In the genomic region with DNA sequence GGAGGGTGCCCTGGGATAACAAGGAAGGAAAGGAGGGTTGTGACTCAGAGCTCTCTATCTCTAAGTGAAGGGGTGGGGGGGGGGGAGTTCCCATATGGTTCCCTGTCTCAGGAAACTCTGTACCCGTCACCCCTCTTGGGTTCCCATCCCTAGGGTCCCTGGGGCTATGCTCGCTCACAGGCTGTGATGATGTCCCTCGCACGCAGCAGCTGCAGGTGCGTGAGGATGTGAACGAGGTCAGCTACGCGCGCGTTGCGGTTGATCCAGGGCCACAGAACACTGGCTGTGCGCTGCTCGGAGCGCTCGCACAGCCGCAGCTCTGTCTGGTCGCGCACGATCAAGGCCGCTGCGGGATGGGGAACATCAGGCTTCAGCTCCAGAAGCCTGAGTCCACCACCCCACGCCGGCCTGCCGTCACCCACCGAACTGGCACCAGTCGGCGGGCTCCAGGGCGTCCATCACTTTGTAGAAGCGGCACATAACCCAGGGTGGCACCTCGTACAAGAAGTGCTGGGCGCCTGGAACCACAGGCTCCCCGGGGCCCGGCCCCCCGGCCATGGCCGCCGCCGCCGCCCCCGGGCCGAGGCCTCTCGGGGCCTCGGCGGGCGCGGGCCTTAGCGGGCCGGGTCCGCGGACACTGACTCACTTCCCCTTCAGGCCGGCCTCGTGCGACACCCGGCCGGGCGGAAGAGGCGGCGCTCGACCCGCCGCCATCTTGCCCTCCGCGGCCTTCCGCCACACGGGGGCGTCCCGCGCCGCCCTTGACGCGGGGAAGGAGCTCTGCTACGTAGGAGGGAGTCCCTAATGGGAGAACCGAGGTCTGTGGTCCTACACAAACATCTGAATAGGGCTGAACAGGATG, we compare ENCODE assay signal across 8 mouse cellular contexts. TPM values are rescaled to one million over a fixed set of nuclear protein-coding genes. Genes with fewer than 3 reads are reported as not detected.
A peak's percentile ranks its signal among the peaks of the same experiment; 100 is the strongest.
DNase-seq lines count a peak whose midpoint lies in the region; ATAC-seq and TF ChIP-seq lines count a peak whose summit lies in the region.

TSS of gene Irak1 (minus strand) at position 731 of the 862 bp plus-strand sequence.

- no peaks in the 10 kb centered on the region for H3K9me3 ChIP-seq in ES-Bruce4 (replicated peaks; ENCODE audit: control insufficient read depth, insufficient read depth, low read length, poor library complexity, severe bottlenecking)
- H3K9me3 ChIP-seq in forebrain, embryonic 13.5 days (replicated peaks): no peaks in the 10 kb centered on the region
- no peaks in the 10 kb centered on the region for H3K9me3 ChIP-seq in heart, postnatal 0 days (replicated peaks; ENCODE audit: control insufficient read depth, low read length)
- no peaks in the 10 kb centered on the region for H3K9me3 ChIP-seq in liver, embryonic 15.5 days (replicated peaks)
- H3K9me3 ChIP-seq in neural tube, embryonic 11.5 days (ENCODE audit: control insufficient read depth, low read length): no peaks in the 10 kb centered on the region
- H3K9me3 ChIP-seq in stomach, embryonic 16.5 days (replicated peaks; ENCODE audit: control insufficient read depth, low read length): no peaks in the 10 kb centered on the region

- peak; percentile 50 for TF ChIP-seq CTCF in ES-Bruce4 (IDR thresholded peaks at IDR 0.05; ENCODE audit: low read depth, low read length)
- TF ChIP-seq CTCF in heart, postnatal 0 days (IDR thresholded peaks at IDR 0.05; ENCODE audit: low read depth): peak; percentile 62

- no peak for TF ChIP-seq POLR2A in ES-Bruce4 (IDR thresholded peaks at IDR 0.05; ENCODE audit: insufficient read depth, low read length)

- TF ChIP-seq EP300 in ES-Bruce4 (IDR thresholded peaks at IDR 0.05; ENCODE audit: insufficient read depth, low read depth, low read length): no peak
- TF ChIP-seq EP300 in heart, postnatal 0 days (IDR thresholded peaks at IDR 0.05; ENCODE audit: low read depth): no peak

- peaks cover 6% of the 10 kb centered on the region for H3K36me3 ChIP-seq in ES-Bruce4 (ENCODE audit: control insufficient read depth, insufficient read depth, low read length, poor library complexity, severe bottlenecking)
- H3K36me3 ChIP-seq in forebrain, embryonic 13.5 days (ENCODE audit: poor library complexity, severe bottlenecking): peaks cover 13% of the 10 kb centered on the region; the same call in 1 of the 2 replicates
- peaks cover 9% of the 10 kb centered on the region; the same call in 1 of the 2 replicates for H3K36me3 ChIP-seq in heart, postnatal 0 days (replicated peaks; ENCODE audit: control insufficient read depth, insufficient read depth, low read length)
- peaks cover 29% of the 10 kb centered on the region for H3K36me3 ChIP-seq in liver, embryonic 15.5 days (replicated peaks)
- no peaks in the 10 kb centered on the region for H3K36me3 ChIP-seq in neural tube, embryonic 11.5 days (ENCODE audit: control insufficient read depth, insufficient read depth, low read length)
- H3K36me3 ChIP-seq in stomach, embryonic 16.5 days (ENCODE audit: control insufficient read depth, insufficient read depth, low read length): no peaks in the 10 kb centered on the region

- H3K27me3 ChIP-seq in ES-Bruce4 (ENCODE audit: control insufficient read depth, insufficient read depth, low read length, poor library complexity, severe bottlenecking): no peaks in the 10 kb centered on the region
- no peaks in the 10 kb centered on the region for H3K27me3 ChIP-seq in forebrain, embryonic 13.5 days
- no peaks in the 10 kb centered on the region for H3K27me3 ChIP-seq in heart, postnatal 0 days (ENCODE audit: control insufficient read depth, insufficient read depth, low read length)
- H3K27me3 ChIP-seq in liver, embryonic 15.5 days: no peaks in the 10 kb centered on the region; the same call in 1 of the 2 replicates
- no peaks in the 10 kb centered on the region for H3K27me3 ChIP-seq in neural tube, embryonic 11.5 days (ENCODE audit: control insufficient read depth, insufficient read depth, low read length)
- H3K27me3 ChIP-seq in stomach, embryonic 16.5 days (ENCODE audit: control insufficient read depth, insufficient read depth, low read length): no peaks in the 10 kb centered on the region

- no peaks in the 10 kb centered on the region for H3K4me1 ChIP-seq in ES-Bruce4 (ENCODE audit: control insufficient read depth, insufficient read depth, low read length)
- H3K4me1 ChIP-seq in forebrain, embryonic 13.5 days: peaks cover 9% of the 10 kb centered on the region
- no peaks in the 10 kb centered on the region for H3K4me1 ChIP-seq in heart, postnatal 0 days (ENCODE audit: control insufficient read depth, insufficient read depth)
- H3K4me1 ChIP-seq in liver, embryonic 15.5 days (replicated peaks): peaks cover 21% of the 10 kb centered on the region
- no peaks in the 10 kb centered on the region for H3K4me1 ChIP-seq in neural tube, embryonic 11.5 days (ENCODE audit: control insufficient read depth, insufficient read depth, low read length)
- H3K4me1 ChIP-seq in stomach, embryonic 16.5 days (ENCODE audit: control insufficient read depth, insufficient read depth, low read length): peaks cover 4% of the 10 kb centered on the region; the same call in 1 of the 2 replicates

- DNase-seq in c-Kit-positive CD71-positive TER-119-positive erythroid progenitor cells, embryonic 14.5 days (ENCODE audit: low spot score): peak; percentile 59
- DNase-seq in heart, postnatal 0 days (ENCODE audit: low spot score): peak; percentile 79
- DNase-seq in kidney, postnatal 36 days: peak; percentile 68 to 88
- DNase-seq in neural tube, embryonic 11.5 days (ENCODE audit: low spot score): peak; percentile 87

- ATAC-seq in forebrain, embryonic 13.5 days: peak; percentile 89
- ATAC-seq in heart, postnatal 0 days (ENCODE audit: insufficient read depth, low read depth): peak; percentile 93
- ATAC-seq in liver, embryonic 15.5 days (ENCODE audit: insufficient read depth): peak; percentile 87
- ATAC-seq in neural tube, embryonic 11.5 days (ENCODE audit: insufficient read depth, low FRiP score, low TSS enrichment): peak; percentile 88
- peak; percentile 91 for ATAC-seq in stomach, embryonic 16.5 days (ENCODE audit: insufficient read depth, low FRiP score)

- H3K27ac ChIP-seq in ES-Bruce4 (ENCODE audit: insufficient read depth, low read length): no peak within 1 kb of the TSS
- H3K27ac ChIP-seq in forebrain, embryonic 13.5 days: peak within 1 kb of the TSS; percentile 75
- peak within 1 kb of the TSS; percentile 87 for H3K27ac ChIP-seq in heart, postnatal 0 days (ENCODE audit: low read depth)
- peak within 1 kb of the TSS; percentile 84 for H3K27ac ChIP-seq in liver, embryonic 15.5 days (replicated peaks)
- H3K27ac ChIP-seq in neural tube, embryonic 11.5 days (ENCODE audit: low read depth, low read length): no peak within 1 kb of the TSS
- peak within 1 kb of the TSS; percentile 72; the same call in 1 of the 2 replicates for H3K27ac ChIP-seq in stomach, embryonic 16.5 days (ENCODE audit: low read length)

- peak within 1 kb of the TSS; percentile 63 for H3K4me2 ChIP-seq in forebrain, embryonic 13.5 days
- H3K4me2 ChIP-seq in heart, postnatal 0 days (ENCODE audit: low read depth, low read length): peak within 1 kb of the TSS; percentile 81
- peak within 1 kb of the TSS; percentile 77 for H3K4me2 ChIP-seq in liver, embryonic 15.5 days
- peak within 1 kb of the TSS; percentile 60 for H3K4me2 ChIP-seq in neural tube, embryonic 11.5 days (ENCODE audit: low read depth)
- peak within 1 kb of the TSS; percentile 64 for H3K4me2 ChIP-seq in stomach, embryonic 16.5 days (ENCODE audit: low read depth, low read length)

- 19% methylated on average over 71 of the region's 72 CpGs for whole genome bisulfite sequencing in forebrain, embryonic 13.5 days
- 9% methylated on average over 64 of the region's 72 CpGs for WGBS in heart, postnatal 0 days
- WGBS in liver, embryonic 15.5 days (ENCODE audit: insufficient replicate concordance): 15% methylated on average over 62 of the region's 72 CpGs
- 16% methylated on average over 57 of the region's 72 CpGs for WGBS in neural tube, embryonic 11.5 days
- WGBS in stomach, embryonic 16.5 days: 19% methylated on average over 52 of the region's 72 CpGs

- H3K9ac ChIP-seq in ES-Bruce4 (ENCODE audit: low read depth, poor library complexity, severe bottlenecking): peak within 1 kb of the TSS; percentile 94
- peak within 1 kb of the TSS; percentile 86 for H3K9ac ChIP-seq in forebrain, embryonic 13.5 days
- peak within 1 kb of the TSS; percentile 88 for H3K9ac ChIP-seq in heart, postnatal 0 days (replicated peaks; ENCODE audit: low read depth, low read length)
- H3K9ac ChIP-seq in liver, embryonic 15.5 days: peak within 1 kb of the TSS; percentile 84
- peak within 1 kb of the TSS; percentile 85 for H3K9ac ChIP-seq in neural tube, embryonic 11.5 days (ENCODE audit: low read length)
- peak within 1 kb of the TSS; percentile 88 for H3K9ac ChIP-seq in stomach, embryonic 16.5 days (ENCODE audit: low read length)

- H3K4me3 ChIP-seq in ES-Bruce4 (ENCODE audit: low read depth, low read length): peak within 1 kb of the TSS; percentile 81
- peak within 1 kb of the TSS; percentile 54 for H3K4me3 ChIP-seq in forebrain, embryonic 13.5 days
- peak within 1 kb of the TSS; percentile 69 for H3K4me3 ChIP-seq in heart, postnatal 0 days (ENCODE audit: low read depth, low read length)
- H3K4me3 ChIP-seq in liver, embryonic 15.5 days (replicated peaks): peak within 1 kb of the TSS; percentile 72
- H3K4me3 ChIP-seq in neural tube, embryonic 11.5 days (ENCODE audit: low read depth, low read length): peak within 1 kb of the TSS; percentile 49
- H3K4me3 ChIP-seq in stomach, embryonic 16.5 days (replicated peaks; ENCODE audit: low read length): peak within 1 kb of the TSS; percentile 62

RNA-seq across cellular contexts. Expression of gene Irak1, which starts in this region (rescaled TPM):
- polyA plus RNA-seq in ES-Bruce4 (2011; ENCODE audit: insufficient read depth, insufficient read length, low read depth, missing spikeins): 35.1 and 35.4 TPM in 2 replicates
- polyA plus RNA-seq in forebrain, embryonic 13.5 days (2015; fragmentation: Nextera tagmentation; extraction: Ambion mirVana): 38.9 and 39.4 TPM in 2 replicates
- 46.9 and 94.8 TPM in 2 replicates for total RNA-seq in heart, postnatal 0 days (2014; rRNA removed; ENCODE audit: low replicate concordance)
- polyA plus RNA-seq in heart, postnatal 0 days (2015; fragmentation: Nextera tagmentation; extraction: Ambion mirVana): 31.7 and 35.3 TPM in 2 replicates
- polyA plus RNA-seq in liver, embryonic 15.5 days (2015; fragmentation: Nextera tagmentation; extraction: Ambion mirVana): 23.0 and 24.5 TPM in 2 replicates
- polyA plus RNA-seq in neural tube, embryonic 11.5 days (2014; fragmentation: Nextera tagmentation; extraction: Ambion mirVana): 33.4 and 42.2 TPM in 2 replicates
- 63.0 and 66.8 TPM in 2 replicates for polyA plus RNA-seq in stomach, embryonic 16.5 days (2015; fragmentation: Nextera tagmentation; extraction: Ambion mirVana)

Comparison
In these comparisons a context has a peak if more than half of its experiments do, and no peak if none do; other contexts are left out.
1. H3K27ac ChIP-seq: peak in forebrain, embryonic 13.5 days (single experiment), heart, postnatal 0 days (single experiment), liver, embryonic 15.5 days (single experiment) and stomach, embryonic 16.5 days (single experiment); none in ES-Bruce4 (single experiment) and neural tube, embryonic 11.5 days (single experiment).
2. Peak in every context shown above with its lines, with median percentiles within 50 percentile points of each other: H3K4me3 ChIP-seq, H3K9ac ChIP-seq, DNase-seq, ATAC-seq and H3K4me2 ChIP-seq.